Mouse (Mus musculus) gastrocnemius, adult 8-10 months (tissue): ENCODE data around the gene Diexf. TPM values are rescaled to one million over a fixed set of nuclear protein-coding genes. Genes with fewer than 3 reads are reported as not detected.

Experiments used
- DNase-seq, 2 experiments: peaks; one replicate each; pipeline ENCODE4 v3.0.0; 2022; ENCODE audit warnings: low spot score in 2 of 2
- total RNA-seq, 4 experiments: library from RNA; stranded (reverse); gene quantifications; 2 replicates each; pipeline ENCODE4 v1.2.4; 2022

The Diexf gene
- total RNA-seq, 4 experiments from 2014 or later = 6.6 to 10.2 (median 8.1) TPM

GRCm38 (mm10) chr1:193086842-193087476, 43.1 kb downstream of the Diexf start:
- peak; percentile 37 to 61 for DNase-seq

DNA sequence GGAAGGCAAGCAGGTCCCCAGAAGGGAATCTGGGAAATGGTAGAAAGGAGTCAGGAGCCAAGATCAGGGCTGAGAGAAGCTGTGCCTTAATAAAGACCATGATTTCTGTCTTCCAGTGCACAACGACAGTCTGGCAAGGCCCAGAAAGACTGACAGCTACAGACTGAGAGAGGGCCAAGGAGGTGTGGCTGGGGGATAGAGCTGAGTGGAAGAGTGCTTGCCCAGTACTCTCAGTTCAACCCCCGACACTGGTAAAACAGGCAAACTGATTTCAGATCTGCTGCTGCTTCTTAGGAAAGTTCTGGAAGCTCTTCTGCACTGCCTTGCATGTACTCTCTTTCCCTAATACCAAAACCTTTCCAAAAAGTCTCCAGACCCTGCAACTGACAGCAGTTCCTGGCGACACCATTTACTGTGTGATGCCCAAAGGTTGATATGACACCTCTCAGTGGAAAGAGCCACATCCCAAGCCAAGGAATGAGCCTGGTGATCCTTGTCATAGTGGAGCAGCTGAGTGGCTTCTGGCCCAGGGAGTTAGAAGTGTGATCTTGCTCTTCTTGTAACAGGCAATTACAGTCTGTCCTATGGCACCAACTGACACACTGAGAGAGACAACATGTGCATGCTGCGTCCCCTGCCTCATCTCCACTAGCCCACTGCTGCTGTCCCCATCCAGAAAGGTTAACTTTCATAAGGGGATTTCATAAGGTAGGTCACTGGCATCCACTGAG, 43.8 kb downstream of the Diexf start:
- DNase-seq = peak; percentile 35 to 38

GRCm38 (mm10) chr1:193085541-193086020, 44.5 kb downstream of the Diexf start:
- no peak for DNase-seq

DNA sequence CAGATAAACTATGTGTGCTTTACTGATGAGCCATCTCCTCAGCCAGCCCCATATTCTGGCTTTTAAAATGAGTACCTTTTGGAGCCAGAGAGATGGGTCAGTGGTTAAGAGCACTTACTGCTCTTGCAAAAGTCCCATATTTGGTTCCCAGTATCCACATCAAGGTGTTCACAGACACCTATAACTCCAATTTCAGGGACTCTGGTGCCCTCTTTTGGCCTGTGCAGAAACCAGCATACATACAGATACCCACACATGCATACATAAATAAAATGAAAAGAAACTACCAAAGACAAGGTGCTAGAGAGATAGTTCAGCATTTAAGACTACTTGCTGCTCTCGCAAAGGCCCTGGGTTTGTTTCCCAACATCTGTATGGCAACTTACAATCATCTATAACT, 46.1 kb downstream of the Diexf start:
- DNase-seq = no peak

- no peak for DNase-seq
Observed at GRCm38 (mm10) chr1:193083051-193083450, 47.0 kb downstream of the Diexf start.

DNA sequence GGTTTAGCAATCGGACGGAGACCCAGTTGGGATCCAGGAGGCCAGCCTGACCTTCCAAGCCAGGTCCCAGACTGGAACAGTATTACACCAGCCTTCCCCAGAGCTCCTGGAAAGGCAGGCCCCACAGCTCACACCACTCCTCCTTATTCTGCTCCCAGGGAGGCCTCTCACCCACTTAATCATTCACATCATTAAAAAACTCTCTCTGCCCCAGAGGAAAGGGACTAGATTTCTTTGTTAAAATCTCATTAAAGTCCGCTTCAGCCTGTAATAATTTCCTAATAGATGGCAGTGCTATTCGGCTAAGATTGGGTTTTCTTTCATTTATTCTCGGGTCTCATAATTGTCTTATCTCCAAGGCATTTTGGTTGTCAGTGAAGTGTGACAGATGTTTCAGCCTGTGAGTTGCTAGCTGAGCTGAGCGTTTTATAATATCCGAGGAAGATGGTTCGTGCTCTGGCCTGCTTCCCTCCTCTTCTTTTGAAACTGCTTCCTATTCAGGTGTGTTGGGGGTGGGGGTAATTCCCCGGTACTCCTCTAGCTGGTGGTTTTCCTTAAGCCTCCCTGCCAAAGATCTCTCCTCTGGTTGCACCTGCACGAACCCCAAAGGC, 47.7 kb downstream of the Diexf start:
- DNase-seq = no peak

- no peak for DNase-seq
Observed at GRCm38 (mm10) chr1:193062618-193063017, 67.5 kb downstream of the Diexf start.

DNA sequence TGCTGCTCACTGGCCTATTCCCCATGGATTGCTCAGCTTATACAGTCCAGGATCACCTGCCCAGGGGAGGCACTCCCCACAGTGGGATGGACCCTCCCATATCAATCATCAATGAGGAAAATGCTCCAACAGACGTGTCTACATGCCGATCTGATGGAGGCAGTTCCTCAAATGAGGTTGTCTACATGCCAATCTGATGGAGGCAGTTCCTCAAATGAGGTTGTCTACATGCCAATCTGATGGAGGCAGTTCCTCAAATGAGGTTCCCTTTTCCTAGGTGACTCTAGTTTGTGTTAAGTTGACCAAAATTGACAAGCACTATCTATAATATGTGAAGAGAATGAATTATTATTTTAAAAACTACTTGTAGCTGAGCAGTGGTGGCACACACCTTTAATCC, 69.9 kb downstream of the Diexf start:
- DNase-seq = no peak

- no peak for DNase-seq
Observed at GRCm38 (mm10) chr1:193059596-193059995, 70.5 kb downstream of the Diexf start.

- no peak for DNase-seq
Observed at GRCm38 (mm10) chr1:193054401-193054800, 75.7 kb downstream of the Diexf start.

DNA sequence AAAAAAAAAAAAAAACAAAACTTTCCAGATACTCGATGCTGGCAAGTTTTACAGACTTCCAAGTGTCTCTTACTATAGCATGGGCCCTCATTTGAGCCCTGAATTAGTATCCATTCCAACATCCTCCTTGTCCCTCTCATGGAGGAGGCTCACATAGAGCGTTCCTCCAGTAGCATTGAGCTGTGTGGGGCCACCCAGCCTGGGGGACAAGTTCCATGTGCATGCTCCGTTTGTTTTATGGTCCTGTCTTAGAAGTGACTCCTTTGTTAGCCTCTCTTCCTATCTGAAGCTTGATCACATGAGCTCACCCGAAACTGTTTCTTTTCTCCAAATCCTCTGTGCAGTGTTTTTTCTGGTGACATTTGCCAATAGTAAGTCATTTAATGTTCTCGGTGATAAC, 77.0 kb downstream of the Diexf start:
- DNase-seq = no peak

DNA sequence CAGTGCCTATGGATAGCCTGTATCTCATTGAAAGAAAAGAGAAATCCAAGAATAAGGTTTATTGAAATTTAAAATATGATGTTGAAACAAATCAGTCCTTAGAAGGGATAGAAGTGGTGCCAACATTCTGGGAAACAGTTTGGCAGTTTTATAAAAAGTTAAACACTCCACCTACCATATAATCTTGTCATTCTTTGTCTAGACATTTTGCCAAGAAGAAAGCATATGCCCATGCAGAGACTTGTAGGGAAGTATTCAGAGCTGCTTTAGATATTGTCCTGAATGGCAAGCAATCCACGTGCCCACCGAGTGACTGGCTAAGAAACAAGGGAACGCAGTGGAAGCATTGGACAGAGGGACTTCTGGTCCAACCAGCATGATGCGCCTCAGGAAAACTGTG, 82.5 kb downstream of the Diexf start:
- no peak for DNase-seq

DNA sequence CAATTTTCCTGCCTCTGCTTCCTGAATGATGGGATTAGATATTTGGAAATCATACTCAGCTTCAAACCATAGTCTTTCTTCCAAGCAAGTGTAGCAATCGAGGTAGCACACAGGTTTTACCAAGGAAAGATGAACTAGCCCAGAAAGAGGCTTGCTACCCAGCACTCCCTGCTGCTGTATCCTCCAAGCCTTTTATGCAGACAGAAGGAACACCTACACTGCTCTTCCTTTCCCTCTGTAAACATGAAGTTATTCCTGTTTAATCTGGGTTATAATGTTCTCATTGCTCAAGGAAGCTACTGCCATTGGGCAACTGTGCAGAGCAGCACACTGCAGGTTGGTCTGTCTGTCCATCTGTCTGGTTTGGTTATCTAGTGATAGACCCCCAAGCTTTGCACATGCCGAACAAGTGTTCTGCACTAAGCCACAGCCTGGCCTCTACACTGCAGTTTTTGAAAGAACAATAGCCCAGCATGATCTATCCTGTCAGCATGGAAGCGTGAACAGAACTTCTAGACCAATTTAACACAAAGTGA, 87.2 kb downstream of the Diexf start:
- no peak for DNase-seq

Other genes with a start within 250 kb of the Diexf start
- under 1 TPM; 0.07 to 0.22 (median 0.11) TPM for gene Syt14, start 94.5 kb downstream of the Diexf start, total RNA-seq
- gene Irf6, start 22.8 kb upstream of the Diexf start, total RNA-seq = 1 to 10 TPM in 1 of 4 experiments, under 1 TPM in 3; 0.44 to 1.1 (median 0.63) TPM
- 1 to 10 TPM; 2.6 to 4.8 (median 3.0) TPM for gene A130010J15Rik, start 37.8 kb upstream of the Diexf start, total RNA-seq
- gene Traf3ip3, start 71.4 kb upstream of the Diexf start, total RNA-seq = 1 to 10 TPM in 1 of 4 experiments, under 1 TPM in 3; 0.48 to 2.0 (median 0.74) TPM
- 1 to 10 TPM; 2.1 to 5.0 (median 2.5) TPM for gene Lamb3, start 77.4 kb upstream of the Diexf start, total RNA-seq
- 1 to 10 TPM; 3.6 to 7.9 (median 4.7) TPM for gene Hsd11b1, start 133.8 kb upstream of the Diexf start, total RNA-seq
- gene G0s2, start 142.9 kb upstream of the Diexf start, total RNA-seq = 10 to 100 TPM; 14.5 to 30.2 (median 27.6) TPM
- under 1 TPM in 2 of 4 experiments, not detected in 2; 0.19 to 0.27 TPM for gene Camk1g, start 240.0 kb upstream of the Diexf start, total RNA-seq